Mouse (Mus musculus) forelimb bud, embryonic 11.5 days (tissue): ENCODE data around the gene Tbxas1.

ENCODE experiments used
- DNase-seq: peaks from one replicate; pipeline ENCODE4 v3.0.0-alpha.2; 2012; ENCODE audit warnings: low read depth, low spot score

Tbxas1 gene

GRCm38 (mm10) chr6:38922517-38922916 is 47.3 kb downstream of the Tbxas1 start:
- DNase-seq: no peak

GRCm38 (mm10) chr6:38923450-38923849 is 48.2 kb downstream of the Tbxas1 start:
- no peak for DNase-seq

- DNase-seq: no peak
Measured at GRCm38 (mm10) chr6:38923870-38924817, 48.9 kb downstream of the Tbxas1 start.

GRCm38 (mm10) chr6:38925719-38926118 is 50.5 kb downstream of the Tbxas1 start:
- peak; percentile 28 for DNase-seq

GRCm38 (mm10) chr6:38926135-38926962 is 51.1 kb downstream of the Tbxas1 start:
- DNase-seq: peak; percentile 55

GRCm38 (mm10) chr6:38926963-38927361 is 51.8 kb downstream of the Tbxas1 start:
- DNase-seq: peak; percentile 49

GRCm38 (mm10) chr6:38928489-38928888 is 53.3 kb downstream of the Tbxas1 start:
- no peak for DNase-seq

GRCm38 (mm10) chr6:38936009-38936408 is 60.8 kb downstream of the Tbxas1 start:
- DNase-seq: no peak

GRCm38 (mm10) chr6:38938421-38938820 is 63.2 kb downstream of the Tbxas1 start:
- DNase-seq: no peak

- DNase-seq: no peak
Measured at GRCm38 (mm10) chr6:38939096-38939495, 63.9 kb downstream of the Tbxas1 start.

- DNase-seq: no peak
Measured at GRCm38 (mm10) chr6:38941016-38941415, 65.8 kb downstream of the Tbxas1 start.

GRCm38 (mm10) chr6:38942771-38943170 is 67.6 kb downstream of the Tbxas1 start:
- DNase-seq: no peak

GRCm38 (mm10) chr6:38944392-38944791 is 69.2 kb downstream of the Tbxas1 start:
- DNase-seq: no peak

GRCm38 (mm10) chr6:38944826-38945225 is 69.6 kb downstream of the Tbxas1 start:
- no peak for DNase-seq

GRCm38 (mm10) chr6:38945681-38946080 is 70.5 kb downstream of the Tbxas1 start:
- no peak for DNase-seq

- DNase-seq: no peak
Measured at GRCm38 (mm10) chr6:38947282-38947681, 72.1 kb downstream of the Tbxas1 start.

- no peak for DNase-seq
Measured at GRCm38 (mm10) chr6:38949683-38950161, 74.5 kb downstream of the Tbxas1 start.

- DNase-seq: no peak
Measured at GRCm38 (mm10) chr6:38950341-38950740, 75.1 kb downstream of the Tbxas1 start.

GRCm38 (mm10) chr6:38950838-38951237 is 75.6 kb downstream of the Tbxas1 start:
- DNase-seq: no peak

- DNase-seq: no peak
Measured at GRCm38 (mm10) chr6:38956641-38957040, 81.4 kb downstream of the Tbxas1 start.

GRCm38 (mm10) chr6:38957246-38957645 is 82.0 kb downstream of the Tbxas1 start:
- DNase-seq: no peak

GRCm38 (mm10) chr6:38959502-38959901 is 84.3 kb downstream of the Tbxas1 start:
- DNase-seq: no peak
